Mouse (Mus musculus) CD4-positive, CD25-positive, alpha-beta regulatory T cell, adult 2 months (primary cell): ENCODE data around the gene Ralgapa2.
A peak's percentile ranks its signal among the peaks of the same experiment; 100 is the strongest.
"Not testable (repeated sequence)": the region's sequence is repeated elsewhere in the genome, so short reads cannot be mapped to it uniquely, and the experiment has no call there.

Experiments
- DNase-seq: peaks from one replicate; pipeline ENCODE4 v3.0.0-alpha.2; 2012; ENCODE audit warnings: low read depth, low spot score

Gene Ralgapa2

GRCm38 (mm10) chr2:146498298-146498697, 13.8 kb downstream of the Ralgapa2 start:
- no peak for DNase-seq

- DNase-seq: no peak
These were observed 15.1 kb downstream of the Ralgapa2 start for GRCm38 (mm10) chr2:146496995-146497394.

GRCm38 (mm10) chr2:146495781-146496180, 16.4 kb downstream of the Ralgapa2 start:
- DNase-seq: no peak

- DNase-seq: no peak
These were observed 18.7 kb downstream of the Ralgapa2 start for GRCm38 (mm10) chr2:146493354-146493946.

GRCm38 (mm10) chr2:146491830-146492610, 20.1 kb downstream of the Ralgapa2 start:
- no peak for DNase-seq

- DNase-seq: no peak
These were observed 21.2 kb downstream of the Ralgapa2 start for GRCm38 (mm10) chr2:146490926-146491325.

- DNase-seq: no peak
These were observed 23.9 kb downstream of the Ralgapa2 start for GRCm38 (mm10) chr2:146488291-146488690.

GRCm38 (mm10) chr2:146482859-146483258, 29.3 kb downstream of the Ralgapa2 start:
- no peak for DNase-seq

GRCm38 (mm10) chr2:146477491-146477890, 34.7 kb downstream of the Ralgapa2 start:
- DNase-seq: no peak

GRCm38 (mm10) chr2:146476428-146476972, 35.6 kb downstream of the Ralgapa2 start:
- no peak for DNase-seq

GRCm38 (mm10) chr2:146476001-146476400, 36.1 kb downstream of the Ralgapa2 start:
- no peak for DNase-seq

GRCm38 (mm10) chr2:146470947-146471346, 41.2 kb downstream of the Ralgapa2 start:
- no peak for DNase-seq

- peak; percentile 34 for DNase-seq
These were observed 42.3 kb downstream of the Ralgapa2 start for GRCm38 (mm10) chr2:146469707-146470420.

- no peak for DNase-seq
These were observed 43.2 kb downstream of the Ralgapa2 start for GRCm38 (mm10) chr2:146468898-146469297.

GRCm38 (mm10) chr2:146468016-146468415, 44.1 kb downstream of the Ralgapa2 start:
- no peak for DNase-seq

- DNase-seq: not testable (repeated sequence)
These were observed 45.3 kb downstream of the Ralgapa2 start for GRCm38 (mm10) chr2:146466811-146467210.

GRCm38 (mm10) chr2:146457494-146457893, 54.6 kb downstream of the Ralgapa2 start:
- no peak for DNase-seq

GRCm38 (mm10) chr2:146456612-146457011, 55.5 kb downstream of the Ralgapa2 start:
- no peak for DNase-seq

GRCm38 (mm10) chr2:146456062-146456461, 56.1 kb downstream of the Ralgapa2 start:
- no peak for DNase-seq

GRCm38 (mm10) chr2:146444009-146444408, 68.1 kb downstream of the Ralgapa2 start:
- no peak for DNase-seq

- no peak for DNase-seq
These were observed 68.8 kb downstream of the Ralgapa2 start for GRCm38 (mm10) chr2:146443291-146443875.

GRCm38 (mm10) chr2:146441711-146442110, 70.4 kb downstream of the Ralgapa2 start:
- no peak for DNase-seq
